Mouse (Mus musculus) heart, postnatal 14 days (tissue): ENCODE results near the gene Pah. TPM values are rescaled to one million over a fixed set of nuclear protein-coding genes. Genes with fewer than 3 reads are reported as not detected.

ENCODE experiments used
- DNase-seq, 2 experiments: peaks; one replicate each; pipeline ENCODE4 v3.0.0; 2021 to 2022
- intact Hi-C: fragments of 180-260 bp; cut with DNase I; formaldehyde crosslinking; loops from one replicate; pipeline ENCODE4 v1.15.1; 2025
- total RNA-seq, 2 experiments: library from RNA; stranded (reverse); gene quantifications; 2 replicates each; pipeline ENCODE4 v1.2.3; 2021

The Pah gene
- total RNA-seq, 2 experiments from 2014 or later: 0.32 to 0.76 TPM

- intact Hi-C loops: loop anchor here (5.0 kb wide), 1 partner anchor 409 kb away; no protein-coding TSS in a partner anchor
- no peak for DNase-seq
Observed at GRCm38 (mm10) chr10:87501659-87502042, 19.9 kb upstream of the Pah start.

DNA sequence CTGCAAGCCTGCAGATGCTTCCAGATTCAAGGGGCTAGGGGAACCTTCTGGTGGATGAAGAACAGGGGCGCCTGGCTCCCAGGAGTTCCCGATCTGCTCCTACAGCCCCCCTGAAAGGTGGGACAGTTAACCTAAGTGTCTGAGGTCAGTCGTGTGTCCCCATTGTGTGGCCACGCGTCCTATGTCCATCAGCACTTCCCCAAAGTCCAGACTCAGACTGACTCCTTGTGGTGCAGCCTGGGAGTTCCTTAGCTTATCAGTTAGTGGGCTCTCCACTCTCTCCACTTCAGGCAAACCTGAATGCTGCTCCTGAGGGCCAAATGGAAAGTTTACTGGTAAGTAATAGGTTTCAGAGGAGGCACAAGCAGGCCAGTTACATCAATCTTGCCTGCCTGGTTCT, 19.3 kb upstream of the Pah start:
- intact Hi-C loops: loop anchor here (5.0 kb wide), 1 partner anchor 410 kb away; no protein-coding TSS in a partner anchor
- DNase-seq: no peak

- intact Hi-C loops: loop anchor here (1.0 to 5.0 kb wide), 2 partner anchors 412 to 479 kb away; no protein-coding TSS in a partner anchor
- peak; percentile 44 to 69 for DNase-seq
Observed at GRCm38 (mm10) chr10:87503946-87504345, 17.6 kb upstream of the Pah start.

- DNase-seq: no peak
- intact Hi-C loops: no loop called here
Observed at GRCm38 (mm10) chr10:87508581-87508980, 13.0 kb upstream of the Pah start.

DNA sequence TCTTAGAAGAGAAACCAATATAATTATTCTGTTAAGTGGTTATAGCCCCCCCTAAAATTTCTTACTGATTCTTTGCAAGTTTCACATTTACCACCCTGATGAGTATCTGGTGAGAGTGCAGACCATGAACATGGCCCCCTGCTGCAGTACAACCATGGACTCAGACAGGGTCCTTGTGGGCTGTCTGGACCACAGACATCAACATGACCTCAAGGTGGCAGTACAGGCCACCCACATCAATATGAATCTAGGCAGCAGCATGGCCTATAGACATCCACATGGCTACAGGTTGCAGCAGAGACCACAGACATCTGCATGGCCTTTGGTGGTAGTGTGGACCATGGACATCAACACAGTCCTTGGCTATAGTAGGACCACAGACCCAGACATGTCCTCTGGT, 8.5 kb upstream of the Pah start:
- DNase-seq: no peak
- intact Hi-C loops: no loop called here

DNA sequence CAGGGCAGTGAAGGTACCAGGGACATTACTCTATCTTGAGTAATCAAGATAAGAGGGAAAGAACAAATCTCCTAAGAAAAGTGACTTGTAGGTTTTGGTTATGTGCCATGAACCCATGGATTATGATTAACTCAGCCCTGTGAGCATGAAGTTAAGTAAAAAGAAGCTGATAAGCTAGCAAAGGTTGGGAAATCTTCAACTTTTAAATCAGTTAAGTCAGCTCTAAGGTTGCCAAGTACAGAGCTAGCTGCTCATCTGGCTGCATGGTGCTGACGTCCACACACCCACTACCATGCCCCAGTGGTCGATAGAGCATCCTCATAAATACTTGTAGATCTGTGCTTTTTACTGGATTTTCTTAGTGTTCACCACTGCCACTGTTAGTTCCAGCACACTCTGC, 3.0 kb upstream of the Pah start:
- intact Hi-C loops: no loop called here
- no peak for DNase-seq

DNA sequence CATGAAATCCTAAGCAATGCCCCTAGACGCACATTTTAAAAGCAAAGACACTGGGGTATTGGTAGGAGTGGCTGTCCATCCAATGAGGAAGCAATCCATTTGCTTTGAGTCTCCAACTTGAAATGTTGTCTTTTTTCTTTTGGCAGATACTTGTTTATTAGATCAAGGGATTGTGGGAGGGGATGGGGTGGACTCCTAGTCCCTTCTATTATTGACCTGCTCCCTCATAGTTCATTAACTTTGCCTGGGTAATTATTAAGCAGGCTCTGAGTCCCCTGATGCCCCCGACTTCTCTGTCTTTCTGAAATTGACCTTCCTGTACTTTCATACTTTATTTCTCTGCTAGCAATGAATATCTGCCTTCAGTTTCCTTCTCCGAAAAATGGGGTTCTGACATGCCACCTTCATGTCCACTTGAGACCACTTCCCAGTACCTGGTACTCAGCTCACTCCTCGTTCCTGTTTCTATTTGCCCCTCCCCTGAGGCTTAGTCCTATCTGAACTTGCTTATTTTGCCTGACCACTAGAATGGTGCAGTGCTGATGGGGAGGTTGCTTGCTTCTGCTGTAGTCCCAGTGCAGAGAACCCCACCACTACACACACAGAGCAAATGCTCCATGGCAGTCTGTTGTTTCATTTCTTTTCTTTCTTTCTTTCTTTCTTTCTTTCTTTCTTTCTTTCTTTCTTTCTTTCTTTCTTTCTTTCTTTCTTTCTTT, 1.0 kb upstream of the Pah start:
- intact Hi-C loops: no loop called here
- no peak for DNase-seq

GRCm38 (mm10) chr10:87534172-87534571, 12.6 kb downstream of the Pah start:
- DNase-seq: no peak
- intact Hi-C loops: no loop called here

- intact Hi-C loops: no loop called here
- DNase-seq: no peak
Observed at GRCm38 (mm10) chr10:87545759-87546158, 24.2 kb downstream of the Pah start.

DNA sequence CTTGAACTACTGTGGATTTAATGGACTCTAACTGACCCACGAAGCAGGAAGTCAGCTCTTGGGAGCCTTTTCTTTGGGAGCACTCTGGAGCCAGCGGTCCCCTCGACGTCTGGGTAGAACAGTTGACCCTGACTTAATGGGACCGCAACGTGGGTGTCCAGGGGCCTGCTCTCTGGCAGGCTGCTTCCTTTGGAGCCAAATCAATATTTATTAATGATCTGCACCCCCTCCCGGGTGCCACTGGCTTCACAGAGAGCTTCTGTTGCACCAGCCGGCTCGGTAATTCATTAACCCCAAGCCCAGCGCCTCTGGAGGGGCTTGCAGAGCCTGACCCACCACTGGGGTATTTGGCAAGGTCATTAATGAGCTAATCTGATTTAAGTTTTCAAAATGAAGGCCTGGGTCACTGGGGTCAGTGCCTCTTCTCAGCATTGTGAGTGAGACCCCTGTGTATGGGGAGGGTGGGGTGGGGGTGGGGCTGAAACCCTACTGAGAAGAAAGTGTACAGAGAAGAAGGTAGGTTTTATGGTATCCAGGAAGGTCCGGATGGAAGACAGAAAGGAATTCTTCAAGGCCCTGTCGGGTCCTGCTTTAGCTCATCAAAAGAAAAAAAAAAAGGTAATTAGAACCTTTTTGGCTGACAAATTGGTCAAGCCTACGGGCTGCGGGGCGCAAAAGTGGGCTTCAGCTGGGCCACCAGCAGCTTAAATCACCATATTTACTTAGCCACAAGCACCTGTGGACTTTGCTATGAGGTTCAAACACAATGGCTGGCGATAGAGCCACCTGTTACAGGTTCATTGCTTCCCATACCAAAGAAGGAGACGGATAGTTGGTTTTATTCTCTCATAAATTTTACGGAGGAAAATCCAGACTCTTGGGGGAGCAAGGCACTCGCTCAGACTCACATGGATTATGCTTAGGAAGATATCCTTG, 25.0 kb downstream of the Pah start:
- no peak for DNase-seq
- intact Hi-C loops: no loop called here

DNA sequence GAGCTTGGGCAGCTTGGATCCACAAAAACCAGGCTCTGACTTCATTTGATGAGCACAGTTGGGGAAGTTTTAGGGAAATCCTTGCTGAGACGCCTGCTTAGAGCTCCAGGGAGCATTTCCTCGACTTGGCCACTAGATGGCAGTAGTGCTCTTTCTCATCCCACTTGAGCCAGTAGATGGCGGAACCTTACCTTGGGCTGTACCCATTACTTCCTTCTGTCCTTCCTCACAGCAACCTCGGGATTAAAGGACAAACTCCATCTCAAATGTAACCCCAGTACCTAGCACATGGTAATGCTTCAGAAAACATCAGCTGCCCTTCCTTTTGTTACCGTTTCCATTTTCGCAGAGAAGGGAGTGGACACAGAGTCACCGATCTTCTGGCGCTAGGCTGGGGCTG, 31.1 kb downstream of the Pah start:
- intact Hi-C loops: loop anchor here (2.0 kb wide), 1 partner anchor 774 kb away; no protein-coding TSS in a partner anchor
- peak; percentile 13 to 57 for DNase-seq

DNA sequence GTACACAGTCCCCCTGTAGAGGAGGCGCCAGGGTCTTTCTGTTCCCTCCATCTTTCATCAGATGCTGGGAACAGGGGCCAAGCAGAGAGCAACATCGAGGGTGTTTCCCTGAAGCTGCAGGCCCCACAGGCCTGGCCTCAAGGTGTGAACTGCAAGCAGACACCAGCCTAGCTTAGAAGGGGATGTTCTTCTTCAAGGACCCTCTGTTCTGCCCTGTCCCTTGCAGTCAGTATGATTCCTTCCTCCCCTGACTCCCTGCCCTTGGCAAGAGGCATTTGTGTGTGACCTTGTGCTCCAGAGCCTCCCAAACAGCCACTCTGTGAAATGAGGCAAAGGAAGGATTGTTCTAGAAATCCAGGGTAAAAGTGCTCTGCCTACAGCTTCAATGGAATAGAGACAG, 34.8 kb downstream of the Pah start:
- intact Hi-C loops: no loop called here
- no peak for DNase-seq

GRCm38 (mm10) chr10:87563818-87564217, 42.2 kb downstream of the Pah start:
- intact Hi-C loops: no loop called here
- no peak for DNase-seq

GRCm38 (mm10) chr10:87565712-87566111, 44.1 kb downstream of the Pah start:
- DNase-seq: no peak
- intact Hi-C loops: no loop called here

DNA sequence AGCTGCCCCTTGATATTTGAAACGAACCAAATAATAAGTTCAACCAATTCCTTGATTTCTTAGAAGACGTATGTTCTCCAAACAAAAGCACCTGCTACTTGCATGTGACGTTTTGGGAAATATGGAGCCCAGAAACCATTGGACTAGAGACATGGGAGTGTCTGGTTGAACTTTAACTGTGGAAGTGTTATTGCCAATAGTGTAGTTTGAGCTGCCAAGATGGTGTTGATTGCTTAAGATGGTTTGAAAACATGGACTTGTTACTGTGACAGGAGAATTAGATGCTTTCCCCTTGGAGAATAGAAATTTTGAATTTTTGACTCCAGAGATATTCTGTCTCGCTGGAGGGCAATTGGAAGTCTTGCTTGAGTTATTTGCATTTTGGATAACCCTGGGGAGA, 50.9 kb downstream of the Pah start:
- intact Hi-C loops: no loop called here
- DNase-seq: no peak

GRCm38 (mm10) chr10:87586696-87587095, 65.1 kb downstream of the Pah start:
- DNase-seq: peak; percentile 24 to 52
- intact Hi-C loops: no loop called here

DNA sequence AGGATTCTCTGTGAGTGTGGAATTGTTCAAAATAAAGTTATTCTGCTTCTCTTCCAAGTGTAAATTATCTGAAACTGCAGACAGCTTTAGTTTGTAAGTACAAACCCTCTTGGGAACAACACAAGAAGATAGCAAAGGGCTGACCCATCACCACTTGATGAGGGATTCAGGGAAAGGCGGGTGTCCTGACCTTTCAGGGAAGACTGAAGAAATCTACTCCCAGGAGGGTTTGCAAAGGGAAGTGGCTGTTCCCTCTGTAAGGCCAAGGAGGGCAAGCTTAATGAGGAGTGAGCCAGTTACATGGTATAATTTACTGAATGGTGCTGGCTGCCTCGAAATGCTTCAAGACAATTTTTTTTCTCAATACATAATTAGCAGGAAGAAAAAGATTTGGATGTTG, 72.3 kb downstream of the Pah start:
- intact Hi-C loops: no loop called here
- DNase-seq: no peak

DNA sequence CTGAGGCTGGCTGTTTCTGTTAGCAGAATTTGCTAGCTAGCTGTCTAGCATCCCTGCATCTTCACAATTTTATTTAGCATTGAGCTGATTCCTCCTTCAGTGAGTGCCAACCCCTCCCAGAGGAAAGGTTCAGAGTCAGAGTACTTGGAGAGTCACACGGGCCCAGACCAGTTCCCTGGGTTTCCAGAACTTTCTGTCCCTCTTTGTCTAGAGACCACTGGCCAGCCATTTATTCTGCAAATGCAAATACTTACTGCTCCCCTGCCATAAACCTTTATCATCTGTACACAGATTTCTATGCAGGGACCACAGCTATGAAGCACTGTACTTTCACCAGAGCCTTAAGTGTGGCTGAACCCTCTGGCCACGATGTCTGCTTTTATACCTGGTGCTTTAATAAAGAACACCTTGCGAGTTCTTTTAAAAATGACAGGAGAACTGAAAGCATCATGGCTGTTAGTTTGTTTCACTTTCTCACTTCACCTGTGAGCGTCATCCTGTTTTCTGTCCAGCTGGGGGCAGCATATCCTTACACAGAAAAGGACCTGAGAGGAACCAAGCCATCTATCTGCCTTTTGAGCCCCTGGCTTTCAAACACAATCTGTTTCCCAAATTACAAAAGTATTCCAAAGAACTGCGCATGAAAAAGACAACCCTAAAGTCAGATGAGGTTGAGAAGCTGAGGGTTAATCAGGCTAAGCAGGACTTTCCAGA, 74.9 kb downstream of the Pah start:
- peak; percentile 28 to 52 for DNase-seq

DNA sequence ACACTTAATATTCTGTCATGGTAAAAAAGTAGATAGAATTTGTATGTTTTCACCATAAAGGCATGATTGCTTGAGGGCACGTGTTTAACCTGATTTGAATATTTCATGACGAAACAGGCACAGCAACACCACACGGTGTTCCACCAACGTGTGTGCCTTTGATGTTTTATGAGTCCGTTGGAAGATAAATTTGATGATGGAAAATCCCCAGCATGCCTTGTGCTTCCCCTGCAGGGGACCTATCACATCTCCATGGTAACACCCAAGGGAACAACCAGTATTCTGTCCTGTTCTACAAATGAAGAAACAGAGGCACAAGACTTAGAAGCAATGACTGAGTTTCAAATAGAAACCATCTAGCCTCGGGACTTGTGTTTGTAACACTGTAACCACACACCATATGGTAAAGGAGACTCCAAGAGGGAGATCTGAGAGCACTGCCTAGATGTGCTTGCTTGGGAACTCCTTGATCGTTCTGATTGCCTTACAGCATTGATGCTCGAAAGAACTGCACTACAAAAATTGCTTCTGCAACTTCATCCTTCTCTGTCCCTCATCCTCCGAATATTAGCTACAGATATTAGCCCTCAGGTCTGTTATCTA, 75.6 kb downstream of the Pah start:
- no peak for DNase-seq
- intact Hi-C loops: loop anchor here (2.0 to 5.0 kb wide), 2 partner anchors 705 to 730 kb away; no protein-coding TSS in a partner anchor

More for the DNA sequence above, 74.9 kb downstream of the Pah start:
- intact Hi-C loops: loop anchor here (2.0 to 5.0 kb wide), 2 partner anchors 706 to 730 kb away; no protein-coding TSS in a partner anchor

DNA sequence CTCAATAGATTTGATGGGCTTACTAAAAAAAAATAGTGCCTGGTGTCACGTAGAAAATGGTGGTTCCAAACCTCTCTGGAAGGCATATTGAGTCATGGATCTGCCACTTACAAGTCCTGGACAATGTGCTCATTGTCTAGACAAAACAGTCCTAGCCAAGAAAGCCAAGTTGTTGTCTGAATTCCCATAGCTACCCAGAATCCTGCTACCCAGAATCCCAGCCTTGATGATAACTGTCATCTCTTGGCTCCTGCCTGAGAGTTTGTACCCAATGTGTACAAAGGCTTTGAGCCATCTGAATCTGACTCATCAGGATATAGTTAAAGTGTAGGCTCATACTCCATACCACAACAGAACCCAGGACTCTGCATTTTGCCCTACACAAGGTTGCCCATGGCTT, 80.6 kb downstream of the Pah start:
- DNase-seq: no peak
- intact Hi-C loops: no loop called here
